Mouse (Mus musculus) CH12.LX (cell line): Measurements from ENCODE around the gene Mrtfa. TPM values are rescaled to one million over a fixed set of nuclear protein-coding genes. Genes with fewer than 3 reads are reported as not detected.

ENCODE experiments used
- DNase-seq: peaks from one replicate; pipeline ENCODE4 v3.0.0-alpha.2; 2013; ENCODE audit errors: extremely low read depth
- H3K27ac ChIP-seq: 2 replicates; pipeline ENCODE4 v1.5.1; 2012; ENCODE audit warnings: low read depth, mild to moderate bottlenecking, control low read depth, moderate library complexity; ENCODE audit not compliant: insufficient read depth
- H3K27me3 ChIP-seq: replicated peaks from 2 replicates; pipeline ENCODE3; 2012; ENCODE audit warnings: inconsistent platforms
- H3K36me3 ChIP-seq, 2 experiments: replicated peaks in 1 of 2; 2 replicates each; pipeline versions ENCODE3 to v1.6.1; 2012; ENCODE audit warnings: inconsistent platforms in 1 of 2, low read length in 1 of 2, mild to moderate bottlenecking in 1 of 2, mixed read lengths in 1 of 2, moderate library complexity in 1 of 2; ENCODE audit not compliant: control insufficient read depth in 1 of 2, insufficient read depth in 1 of 2
- H3K4me1 ChIP-seq, 2 experiments: 2 replicates each; pipeline ENCODE4 v1.6.1; 2012; ENCODE audit warnings: inconsistent platforms in 1 of 2, moderate library complexity in 1 of 2; ENCODE audit not compliant: insufficient read depth in 2 of 2, control insufficient read depth in 1 of 2
- H3K4me2 ChIP-seq: 2 replicates; pipeline ENCODE4 v1.6.1; 2012; ENCODE audit warnings: low read depth, mild to moderate bottlenecking, control low read depth; ENCODE audit not compliant: poor library complexity, insufficient read depth, severe bottlenecking
- H3K4me3 ChIP-seq, 3 experiments: fragments of 150-350 bp in 1 of 3; sonication (generic) in 1 of 3; replicated peaks in 1 of 3; 2 replicates each; pipeline versions ENCODE3 to v1.5.1; 2011 to 2012; ENCODE audit warnings: low read depth in 2 of 3, low read length in 2 of 3, mild to moderate bottlenecking in 2 of 3, moderate library complexity in 2 of 3, control low read depth in 1 of 3, improper control_type of control experiment in 1 of 3, inconsistent platforms in 1 of 3, mixed read lengths in 1 of 3; ENCODE audit not compliant: poor library complexity in 1 of 3
- H3K79me2 ChIP-seq: replicated peaks from 2 replicates; pipeline ENCODE4 v1.6.1; 2012; ENCODE audit warnings: mild to moderate bottlenecking, moderate library complexity; ENCODE audit not compliant: control insufficient read depth, poor library complexity, insufficient read depth, severe bottlenecking; ENCODE audit errors: extremely low read depth
- H3K9ac ChIP-seq: 2 replicates; pipeline ENCODE4 v1.6.1; 2012; ENCODE audit warnings: low read depth, mild to moderate bottlenecking, control low read depth, moderate library complexity; ENCODE audit not compliant: insufficient read depth
- H3K9me3 ChIP-seq: replicated peaks from 2 replicates; pipeline ENCODE3; 2012; ENCODE audit warnings: low read length, inconsistent platforms, mixed read lengths
- CHD1 ChIP-seq: IDR thresholded peaks from 2 replicates; pipeline ENCODE4 v1.6.1; 2012; ENCODE audit warnings: low read depth, low read length, improper control_type of control experiment, inconsistent platforms
- CTCF ChIP-seq, 2 experiments: IDR thresholded peaks in 1 of 2; conservative IDR thresholded peaks in 1 of 2; 2 replicates each; pipeline ENCODE4 v1.5.1; 2011 to 2012; ENCODE audit warnings: low read depth in 2 of 2, low read length in 2 of 2, improper control_type of control experiment in 1 of 2, inconsistent platforms in 1 of 2, mild to moderate bottlenecking in 1 of 2, moderate library complexity in 1 of 2
- E2F4 ChIP-seq: IDR thresholded peaks from 2 replicates; pipeline ENCODE4 v1.6.1; 2011; ENCODE audit warnings: low read depth, low read length, improper control_type of control experiment; ENCODE audit not compliant: insufficient replicate concordance
- ELF1 ChIP-seq: IDR thresholded peaks from 2 replicates; pipeline ENCODE4 v1.6.1; 2014; ENCODE audit warnings: low read depth, mild to moderate bottlenecking, inconsistent platforms, low read length, improper control_type of control experiment
- IRF4 ChIP-seq: IDR thresholded peaks from 2 replicates; pipeline ENCODE4 v1.6.1; 2014; ENCODE audit warnings: low read depth, mild to moderate bottlenecking, inconsistent platforms, low read length, improper control_type of control experiment
- MXI1 ChIP-seq: IDR thresholded peaks from 2 replicates; pipeline ENCODE4 v1.6.1; 2011; ENCODE audit warnings: mild to moderate bottlenecking, low read depth, low read length, improper control_type of control experiment
- NELFE ChIP-seq: IDR thresholded peaks from 2 replicates; pipeline ENCODE4 v1.6.1; 2011; ENCODE audit warnings: low read depth, low read length, improper control_type of control experiment
- POLR2A ChIP-seq: IDR thresholded peaks from 2 replicates; pipeline ENCODE4 v1.6.1; 2011; ENCODE audit warnings: low read depth, mild to moderate bottlenecking, improper control_type of control experiment, low read length
- POLR2AphosphoS2 ChIP-seq: IDR thresholded peaks from 2 replicates; pipeline ENCODE4 v1.6.1; 2011; ENCODE audit warnings: low read depth, low read length, improper control_type of control experiment
- RAD21 ChIP-seq: IDR thresholded peaks from 2 replicates; pipeline ENCODE4 v1.6.1; 2011; ENCODE audit warnings: low read depth, mild to moderate bottlenecking, low read length, improper control_type of control experiment, moderate library complexity
- TBP ChIP-seq: conservative IDR thresholded peaks from 2 replicates; pipeline ENCODE4 v1.6.1; 2011; ENCODE audit warnings: low read depth, low read length, improper control_type of control experiment
- TCF12 ChIP-seq: IDR thresholded peaks from 2 replicates; pipeline ENCODE4 v1.6.1; 2014; ENCODE audit warnings: low read depth, mild to moderate bottlenecking, inconsistent platforms, low read length, improper control_type of control experiment
- UBTF ChIP-seq: IDR thresholded peaks from 2 replicates; pipeline ENCODE4 v1.6.1; 2012; ENCODE audit warnings: low read depth, mild to moderate bottlenecking, inconsistent platforms, low read length, improper control_type of control experiment, moderate library complexity
- USF1 ChIP-seq: IDR thresholded peaks from 2 replicates; pipeline ENCODE4 v1.6.1; 2014; ENCODE audit warnings: low read depth, mild to moderate bottlenecking, inconsistent platforms, low read length, improper control_type of control experiment
- USF2 ChIP-seq: conservative IDR thresholded peaks from 2 replicates; pipeline ENCODE4 v1.6.1; 2011; ENCODE audit warnings: low read depth, low read length, improper control_type of control experiment
- ZC3H11A ChIP-seq: IDR thresholded peaks from 2 replicates; pipeline ENCODE4 v1.6.1; 2012; ENCODE audit warnings: low read depth, mild to moderate bottlenecking, inconsistent platforms, low read length, improper control_type of control experiment
- dilution Hi-C: fragments of 300-500 bp; cut with MboI; formaldehyde crosslinking; loops from 2 replicates; pipeline ENCODE4 v1.14.3; 2020; ENCODE audit warnings: low sequenced_read_pairs; ENCODE audit not compliant: extremely low pct_unique_long_range_greater_than_20kb, extremely low pct_ligation_motif_present
- in situ Hi-C: fragments of 300-500 bp; cut with MboI; formaldehyde crosslinking; loops from 3 replicates; pipeline ENCODE4 v1.14.3; 2019; ENCODE audit warnings: low sequenced_read_pairs, low pct_ligation_motif_present, low pct_unique_long_range_greater_than_20kb, mixed read lengths
- polyA plus RNA-seq: library from polyadenylated mRNA; unstranded; fragments of >175 nt; gene quantifications from 2 replicates; pipeline ENCODE4 v1.2.1, GENCODE M21; 2012; ENCODE audit warnings: low read depth; ENCODE audit not compliant: insufficient read length
- total RNA-seq, 2 experiments: library from RNA; depleted of rRNA; stranded (reverse); fragments of 300-350 nt in 1 of 2; fragments of >200 nt in 1 of 2; gene quantifications; 2 replicates each; pipeline ENCODE4 v1.2.3; 2012 to 2014

Gene Mrtfa
- total and polyA plus RNA-seq, 3 experiments: 4.6 to 23.2 (median 8.2) TPM

GRCm38 (mm10) chr15:81110315-81110714, 80.2 kb downstream of the Mrtfa start:
- no peak for DNase-seq
- peaks cover 1 to 29% of the 10 kb centered on the region in 2 experiments; a peak in 2 of 4 replicates for H3K4me1 ChIP-seq
- H3K36me3 ChIP-seq: peaks cover 0 to 10% of the 10 kb centered on the region in 2 experiments
- H3K27ac ChIP-seq: no peak overlapping the region
- no peak for TF ChIP-seq E2F4
- TF ChIP-seq CHD1: no peak
- TF ChIP-seq USF2: no peak
- in situ Hi-C loops (no loop called here), dilution Hi-C loops (no loop called here)
- no peaks in the 10 kb centered on the region for H3K79me2 ChIP-seq
- no peak overlapping the region for H3K4me2 ChIP-seq
- no peaks in the 10 kb centered on the region for H3K9me3 ChIP-seq
- no peaks in the 10 kb centered on the region for H3K27me3 ChIP-seq
- no peak overlapping the region for H3K4me3 ChIP-seq
- H3K9ac ChIP-seq: no peak overlapping the region

DNA sequence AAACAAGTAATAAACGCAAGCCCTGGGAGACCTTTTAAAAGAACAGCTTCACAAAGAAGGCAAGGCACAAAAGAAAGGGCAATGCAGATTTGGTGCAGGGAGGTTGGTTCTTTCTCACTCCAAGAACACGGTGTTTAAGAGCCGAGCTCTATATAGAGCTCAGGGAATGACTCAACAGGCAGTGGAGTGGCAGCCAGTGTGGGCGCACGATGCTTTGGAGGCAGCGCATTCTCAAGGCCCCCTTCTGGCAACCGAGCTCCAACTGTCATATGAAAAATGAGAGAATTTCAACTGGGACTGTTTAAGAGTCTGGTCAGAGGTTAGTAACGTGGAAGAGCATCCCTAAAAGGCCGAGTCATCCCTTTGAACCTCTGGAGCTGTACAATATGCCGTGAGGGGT, 84.6 kb downstream of the Mrtfa start:
- peaks cover 0 to 15% of the 10 kb centered on the region in 2 experiments for H3K36me3 ChIP-seq
- DNase-seq: no peak
- H3K27ac ChIP-seq: no peak overlapping the region
- TF ChIP-seq POLR2A (no peak), USF2 (no peak), RAD21 (no peak), IRF4 (no peak), USF1 (no peak), CTCF (conservative IDR thresholded peaks at IDR 0.05 in 1 of 2, IDR thresholded peaks at IDR 0.05 in 1 of 2; ENCODE audit: low read depth in 2 of 2, low read length in 2 of 2) (0 out of 4 replicates have a peak, but pooled peaks of 1 of the 2 experiments have one; percentile 4)
- H3K4me1 ChIP-seq: peaks cover 5 to 45% of the 10 kb centered on the region in 2 experiments
- no peak overlapping the region for H3K4me2 ChIP-seq
- H3K9me3 ChIP-seq: no peaks in the 10 kb centered on the region
- H3K27me3 ChIP-seq: no peaks in the 10 kb centered on the region
- H3K9ac ChIP-seq: no peak overlapping the region
- in situ Hi-C loops: no loop called here
- no peaks in the 10 kb centered on the region for H3K79me2 ChIP-seq
- no peak overlapping the region for H3K4me3 ChIP-seq
- dilution Hi-C loops: no loop called here

DNA sequence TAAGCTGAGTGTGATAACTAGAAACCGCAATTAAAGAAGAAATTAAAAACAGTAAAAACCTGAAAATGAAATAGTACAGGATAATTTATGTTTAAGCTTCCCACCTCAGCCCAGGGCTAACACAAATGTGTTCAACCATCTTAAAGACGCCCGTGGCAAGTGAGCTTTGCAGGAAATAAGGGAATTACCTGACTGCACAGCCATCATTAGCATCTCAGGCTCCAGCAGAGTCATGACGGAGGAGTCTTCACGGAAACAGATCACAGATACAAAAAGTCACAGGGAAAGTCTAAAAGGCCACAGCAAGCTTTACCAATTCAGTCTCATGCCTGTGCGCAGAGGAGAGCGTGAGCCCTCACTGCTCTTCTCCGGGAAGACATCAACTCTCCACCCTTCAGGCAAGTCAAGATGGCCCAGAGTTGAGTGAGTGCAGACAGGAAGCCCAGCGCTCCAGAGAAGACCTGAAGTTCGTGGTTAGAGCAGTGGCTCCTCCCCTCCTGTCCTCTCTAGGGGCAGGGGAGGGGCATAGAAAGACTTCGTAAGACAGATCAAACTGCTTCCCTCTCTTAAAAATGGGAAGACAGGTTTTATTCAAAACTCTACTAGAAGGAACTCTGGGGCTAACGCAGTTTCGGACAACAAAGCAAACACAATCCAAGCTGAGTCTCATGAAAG, 85.8 kb downstream of the Mrtfa start:
- peak; percentile 82 for DNase-seq
- H3K9me3 ChIP-seq: no peaks in the 10 kb centered on the region
- dilution Hi-C loops: no loop called here
- H3K4me2 ChIP-seq: peak overlapping the region; percentile 62
- H3K4me3 ChIP-seq: peak overlapping the region; percentile 56 to 70 (median 61)
- no peaks in the 10 kb centered on the region for H3K27me3 ChIP-seq
- peak overlapping the region; percentile 67 for H3K9ac ChIP-seq
- no peak overlapping the region for H3K27ac ChIP-seq
- in situ Hi-C loops: no loop called here
- peaks cover 5 to 45% of the 10 kb centered on the region in 2 experiments for H3K4me1 ChIP-seq
- no peaks in the 10 kb centered on the region for H3K79me2 ChIP-seq
- TF ChIP-seq RAD21 (no peak), ZC3H11A (no peak), ELF1 (peak; percentile 71), UBTF (no peak), TCF12 (peak; percentile 44; the same call in 1 of the 2 replicates), NELFE (peak; percentile 72; the same call in 1 of the 2 replicates), POLR2A (peak; percentile 75), TBP (peak; percentile 76), MXI1 (peak; percentile 52; the same call in 1 of the 2 replicates), POLR2AphosphoS2 (0 out of 2 replicates have a peak, but pooled peaks have one; percentile 40)
- peaks cover 0 to 22% of the 10 kb centered on the region in 2 experiments for H3K36me3 ChIP-seq
